Mouse (Mus musculus) heart, embryonic 14.5 days (tissue): ENCODE results near the gene Bbof1. TPM values are rescaled to one million over a fixed set of nuclear protein-coding genes. Genes with fewer than 3 reads are reported as not detected.
A peak's percentile ranks its signal among the peaks of the same experiment; 100 is the strongest.

ENCODE experiments used
- ATAC-seq: fragments of 200-750 bp; cut with Nextera tagmentation; 2 replicates; pipeline ENCODE4 v1.8.0; 2017; ENCODE audit warnings: low read depth, moderate TSS enrichment; ENCODE audit not compliant: insufficient number of reproducible peaks, insufficient read depth, low FRiP score
- H3K27ac ChIP-seq, 2 experiments: fragments of 200-500 bp in 1 of 2; fragments of 300-500 bp in 1 of 2; sonication (generic) in 1 of 2; replicated peaks in 1 of 2; 2 replicates each; pipeline ENCODE4 v1.5.1; 2012 to 2014; ENCODE audit warnings: low read depth in 2 of 2, low read length in 2 of 2, control low read depth in 1 of 2, mild to moderate bottlenecking in 1 of 2, mixed read lengths in 1 of 2; ENCODE audit not compliant: control insufficient read depth in 1 of 2, insufficient read depth in 1 of 2
- H3K27me3 ChIP-seq: fragments of 300-500 bp; sonication (generic); 2 replicates; pipeline ENCODE4 v1.6.1; 2014; ENCODE audit warnings: mild to moderate bottlenecking, low read length, control low read depth; ENCODE audit not compliant: control insufficient read depth, insufficient read depth
- H3K36me3 ChIP-seq: fragments of 300-500 bp; sonication (generic); 2 replicates; pipeline ENCODE4 v1.6.1; 2014; ENCODE audit warnings: mild to moderate bottlenecking, control low read depth, low read length, mixed read lengths; ENCODE audit not compliant: control insufficient read depth, insufficient read depth
- H3K4me1 ChIP-seq, 2 experiments: fragments of 200-500 bp in 1 of 2; fragments of 300-500 bp in 1 of 2; sonication (generic) in 1 of 2; 2 replicates each; pipeline ENCODE4 v1.6.1; 2012 to 2014; ENCODE audit warnings: low read length in 2 of 2, control low read depth in 1 of 2, mixed read lengths in 1 of 2; ENCODE audit not compliant: control insufficient read depth in 2 of 2, insufficient read depth in 2 of 2
- H3K4me2 ChIP-seq: fragments of 300-500 bp; sonication (generic); 2 replicates; pipeline ENCODE4 v1.6.1; 2014; ENCODE audit warnings: mild to moderate bottlenecking, low read length
- H3K4me3 ChIP-seq, 2 experiments: fragments of 200-500 bp in 1 of 2; fragments of 300-500 bp in 1 of 2; sonication (generic) in 1 of 2; 2 replicates each; pipeline ENCODE4 v1.5.1; 2012 to 2014; ENCODE audit warnings: low read length in 2 of 2, mild to moderate bottlenecking in 2 of 2, control low read depth in 1 of 2, low read depth in 1 of 2, moderate library complexity in 1 of 2; ENCODE audit not compliant: control insufficient read depth in 1 of 2, insufficient read depth in 1 of 2
- H3K9ac ChIP-seq: fragments of 300-500 bp; sonication (generic); 2 replicates; pipeline ENCODE4 v1.6.1; 2014; ENCODE audit warnings: mild to moderate bottlenecking, low read length
- H3K9me3 ChIP-seq: fragments of 300-500 bp; sonication (generic); 2 replicates; pipeline ENCODE4 v1.6.1; 2016; ENCODE audit warnings: low read length, control low read depth; ENCODE audit not compliant: control insufficient read depth
- WGBS: fragments of 180-500 bp; shearing (Covaris S2); extraction: QIAGEN DNeasy Blood & Tissue Kit; methylation state at CpG from one replicate; pipeline ENCODE4 v1.1.7; 2014; 5-methylcytosine and 5-hydroxymethylcytosine counted together
- polyA plus RNA-seq: library from polyadenylated mRNA; unstranded; fragments of >200 nt; fragmentation: Nextera tagmentation; extraction: Ambion mirVana; gene quantifications from 2 replicates; pipeline ENCODE4 v1.2.1, GENCODE M21; 2014

Gene Bbof1
- polyA plus RNA-seq, 1 experiment from 2014 or later = 1.7 TPM

DNA sequence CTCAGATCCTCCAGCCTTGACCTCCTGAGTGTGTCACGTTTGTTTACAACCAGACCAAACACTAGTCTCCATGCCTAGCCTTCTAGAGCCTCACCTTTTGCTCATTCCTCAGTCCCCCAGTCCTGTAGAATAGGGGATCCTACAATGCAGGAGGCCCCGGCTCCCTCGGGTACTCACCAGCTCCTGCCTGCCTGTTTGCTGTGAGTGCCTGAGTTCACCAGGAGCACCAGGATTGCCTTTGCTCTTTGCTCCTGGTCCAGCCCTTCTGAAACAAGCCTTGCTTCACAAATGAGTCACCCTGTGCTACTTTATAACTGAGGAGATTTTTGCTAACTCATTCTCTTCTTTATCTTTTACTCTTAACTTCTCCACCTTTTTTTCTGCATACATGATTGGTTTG is 8.2 kb upstream of the Bbof1 start:
- Histone ChIP-seq H3K27ac (no peak overlapping the region), H3K4me1 (peaks cover 0 to 5% of the 10 kb centered on the region in 2 experiments; a peak in 2 of 4 replicates), H3K4me2 (no peak overlapping the region), H3K36me3 (peaks cover 14% of the 10 kb centered on the region), H3K4me3 (no peak overlapping the region), H3K9me3 (no peaks in the 10 kb centered on the region), H3K27me3 (no peaks in the 10 kb centered on the region), H3K9ac (no peak overlapping the region)
- WGBS = 61% methylated on average over 3 of the region's 3 CpGs
- ATAC-seq = no peak

DNA sequence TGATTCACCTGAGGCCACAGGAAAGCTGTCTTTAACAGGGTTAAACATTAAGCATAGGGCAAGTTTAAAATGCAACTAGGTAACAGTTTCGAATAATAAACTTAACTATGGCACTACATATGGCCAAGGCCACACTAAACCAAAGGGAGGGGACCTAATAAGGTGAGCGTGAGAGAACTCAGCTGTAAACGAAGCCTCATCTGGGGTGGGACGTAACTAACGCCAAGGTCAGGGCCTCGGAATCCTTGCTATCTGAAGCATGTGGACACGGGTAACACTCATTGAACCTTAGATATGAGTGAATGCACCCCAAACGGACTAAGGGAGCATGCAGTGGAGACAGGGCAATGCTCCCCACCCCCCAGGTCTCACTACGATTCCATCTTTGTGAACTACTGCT is 5.9 kb upstream of the Bbof1 start:
- 37% methylated on average over 9 of the region's 9 CpGs for WGBS
- no peak overlapping the region for H3K4me3 ChIP-seq
- peaks cover 5% of the 10 kb centered on the region; the same call in 1 of the 2 replicates for H3K9me3 ChIP-seq
- H3K9ac ChIP-seq = no peak overlapping the region
- no peak for ATAC-seq
- H3K4me1 ChIP-seq = peaks cover 0 to 5% of the 10 kb centered on the region in 2 experiments; a peak in 2 of 4 replicates
- H3K27ac ChIP-seq = no peak overlapping the region
- H3K27me3 ChIP-seq = no peaks in the 10 kb centered on the region
- no peak overlapping the region for H3K4me2 ChIP-seq
- H3K36me3 ChIP-seq = 0 out of 2 replicates have a peak, but pooled peaks cover 3% of the 10 kb centered on the region

GRCm38 (mm10) chr12:84404541-84404940 is 4.3 kb upstream of the Bbof1 start:
- peaks cover 5% of the 10 kb centered on the region; the same call in 1 of the 2 replicates for H3K9me3 ChIP-seq
- H3K4me3 ChIP-seq = no peak overlapping the region
- H3K4me1 ChIP-seq = peaks cover 0 to 5% of the 10 kb centered on the region in 2 experiments; a peak in 2 of 4 replicates
- no peak for ATAC-seq
- no peak overlapping the region for H3K9ac ChIP-seq
- no peaks in the 10 kb centered on the region for H3K27me3 ChIP-seq
- WGBS = 87% methylated on average over 6 of the region's 6 CpGs
- no peak overlapping the region for H3K4me2 ChIP-seq
- H3K36me3 ChIP-seq = 0 out of 2 replicates have a peak, but pooled peaks cover 3% of the 10 kb centered on the region
- no peak overlapping the region for H3K27ac ChIP-seq

DNA sequence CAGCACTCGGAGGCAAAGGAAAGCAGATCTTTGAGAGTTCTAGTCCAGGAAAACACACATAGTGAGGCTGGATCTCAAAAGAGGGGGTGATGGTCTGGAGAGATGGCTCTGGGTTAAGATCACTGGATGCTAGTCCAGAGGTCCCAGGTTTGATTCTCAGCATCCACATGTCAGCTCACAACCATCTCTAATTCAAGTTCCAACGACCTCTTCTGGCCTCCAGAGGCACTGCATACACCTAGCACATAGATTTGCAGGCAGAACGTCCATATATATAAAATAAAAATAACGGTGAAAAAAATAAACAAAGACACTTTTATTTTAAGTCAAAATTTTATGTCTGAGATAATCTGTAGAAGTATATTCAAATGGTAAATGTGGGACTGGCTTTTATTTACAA is 1.6 kb upstream of the Bbof1 start:
- H3K27me3 ChIP-seq = no peaks in the 10 kb centered on the region
- no peak overlapping the region for H3K9ac ChIP-seq
- H3K9me3 ChIP-seq = peaks cover 5% of the 10 kb centered on the region; the same call in 1 of the 2 replicates
- no peak overlapping the region for H3K4me3 ChIP-seq
- no peak overlapping the region for H3K27ac ChIP-seq
- H3K4me2 ChIP-seq = no peak overlapping the region
- 62% methylated on average over 4 of the region's 4 CpGs for WGBS
- no peak for ATAC-seq
- H3K36me3 ChIP-seq = 0 out of 2 replicates have a peak, but pooled peaks cover 3% of the 10 kb centered on the region
- H3K4me1 ChIP-seq = peaks cover 0 to 5% of the 10 kb centered on the region in 2 experiments; a peak in 2 of 4 replicates

DNA sequence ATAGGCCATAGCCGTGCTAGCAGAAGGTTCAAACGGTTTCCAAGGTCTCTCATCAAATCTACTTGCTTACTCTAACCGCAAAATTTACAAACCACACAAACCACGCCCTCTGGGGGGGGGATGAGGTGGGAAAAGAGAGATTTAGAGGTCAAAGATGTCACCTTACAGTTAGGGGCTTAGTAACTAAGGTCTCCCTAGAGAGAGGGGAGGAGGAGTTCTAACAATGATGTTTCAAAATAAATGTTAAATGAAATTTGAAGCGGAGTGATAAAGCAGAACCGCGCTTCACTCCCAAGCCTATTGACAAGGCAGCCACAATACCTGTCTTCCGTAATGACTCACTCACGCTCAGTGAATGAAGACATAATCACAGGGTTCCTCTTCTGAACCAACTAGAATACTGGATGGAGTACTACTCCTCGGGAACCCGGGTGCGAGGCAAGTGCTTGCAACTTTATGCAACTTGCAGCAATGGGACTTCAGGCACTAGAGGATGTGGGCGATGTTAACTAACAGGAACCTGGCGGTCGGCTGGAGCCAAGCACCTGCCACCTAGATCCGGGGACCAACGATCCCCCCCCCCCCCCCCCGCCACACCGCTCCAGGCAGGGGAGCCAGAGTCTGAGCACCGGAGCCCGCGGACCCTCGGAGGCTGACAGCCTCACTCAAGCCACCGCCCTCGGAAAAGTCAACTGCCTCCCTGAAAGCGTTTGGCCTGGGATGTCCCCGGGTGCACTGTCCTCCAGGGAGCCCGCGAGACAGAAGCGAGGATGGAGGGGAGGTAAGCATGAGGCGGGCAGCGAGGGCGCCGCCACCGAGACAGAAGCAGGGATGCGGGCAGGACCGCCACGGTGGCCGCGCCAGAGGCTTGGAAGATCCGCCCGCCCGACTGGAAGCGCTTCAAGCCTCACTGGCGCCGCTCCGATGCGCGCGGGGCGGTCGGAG is 725 bp upstream of the Bbof1 start:
- H3K9me3 ChIP-seq = peaks cover 5% of the 10 kb centered on the region; the same call in 1 of the 2 replicates
- peak; percentile 66 for ATAC-seq
- 2% methylated on average over 46 of the region's 52 CpGs for WGBS

GRCm38 (mm10) chr12:84416834-84417604 is 8.1 kb downstream of the Bbof1 start, which contains the start of gene Rnf113a2:
TSS of gene Rnf113a2 (plus strand) at chr12:84417196.
- peak; percentile 61; the same call in 1 of the 2 replicates for ATAC-seq
- Histone ChIP-seq H3K4me2 (peak within 1 kb of the TSS; percentile 82), H3K36me3 (no peaks in the 10 kb centered on the region), H3K4me1 (peaks cover 5 to 8% of the 10 kb centered on the region in 2 experiments; a peak in 3 of 4 replicates), H3K27me3 (no peaks in the 10 kb centered on the region), H3K9me3 (no peaks in the 10 kb centered on the region), H3K27ac (peak within 1 kb of the TSS; percentile 26 to 49; a peak in 2 of 4 replicates), H3K9ac (peak within 1 kb of the TSS; percentile 78), H3K4me3 (peak within 1 kb of the TSS; percentile 62 to 63)
- WGBS = 3% methylated on average over 50 of the region's 50 CpGs

More for the DNA sequence above, 725 bp upstream of the Bbof1 start:
- H3K9ac ChIP-seq = peak overlapping the region; percentile 90
- peak overlapping the region; percentile 81 for H3K4me2 ChIP-seq
- peak overlapping the region; percentile 68 to 90 for H3K27ac ChIP-seq
- H3K36me3 ChIP-seq = no peaks in the 10 kb centered on the region
- H3K27me3 ChIP-seq = no peaks in the 10 kb centered on the region
- H3K4me1 ChIP-seq = peaks cover 0 to under 1% of the 10 kb centered on the region in 2 experiments; a peak in 2 of 4 replicates
- H3K4me3 ChIP-seq = peak overlapping the region; percentile 78 to 90

DNA sequence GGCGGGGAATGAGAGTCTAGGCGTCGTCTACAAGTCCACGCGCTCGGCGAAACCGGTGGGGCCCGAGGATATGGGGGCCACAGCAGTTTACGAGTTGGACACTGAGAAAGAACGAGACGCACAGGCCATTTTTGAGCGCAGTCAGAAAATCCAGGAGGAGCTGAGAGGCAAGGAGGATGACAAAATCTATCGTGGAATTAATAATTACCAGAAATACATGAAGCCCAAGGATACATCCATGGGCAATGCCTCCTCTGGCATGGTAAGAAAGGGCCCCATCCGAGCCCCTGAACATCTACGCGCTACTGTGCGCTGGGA is 8.7 kb downstream of the Bbof1 start:
- Histone ChIP-seq H3K4me3 (peak overlapping the region; percentile 62 to 63), H3K9ac (peak overlapping the region; percentile 78), H3K27ac (peak overlapping the region in 1 of 2 experiments; percentile 49; a peak in 1 of 4 replicates), H3K4me2 (peak overlapping the region; percentile 82), H3K4me1 (peaks cover 5 to 8% of the 10 kb centered on the region in 2 experiments; a peak in 3 of 4 replicates), H3K36me3 (no peaks in the 10 kb centered on the region), H3K27me3 (no peaks in the 10 kb centered on the region), H3K9me3 (no peaks in the 10 kb centered on the region)
- 36% methylated on average over 18 of the region's 18 CpGs for WGBS
- no peak for ATAC-seq
